Mouse (Mus musculus): Measurements from ENCODE around the gene Ubc. TPM values are rescaled to one million over a fixed set of nuclear protein-coding genes. Genes with fewer than 3 reads are reported as not detected.
A peak's percentile ranks its signal among the peaks of the same experiment; 100 is the strongest.

Gene Ubc
- polyA plus RNA-seq, 1 experiment from 2014 or later, result 967 TPM

GRCm38 (mm10) chr5:125368156-125368555, 21.8 kb downstream of the Ubc start:
- WGBS, result 79% methylated on average over 5 of the region's 5 CpGs
- Histone ChIP-seq H3K27ac (no peak overlapping the region), H3K27me3 (ENCODE audit: poor library complexity, severe bottlenecking) (no peaks in the 10 kb centered on the region), H3K9me3 (no peaks in the 10 kb centered on the region), H3K4me3 (no peak overlapping the region), H3K4me1 (no peaks in the 10 kb centered on the region), H3K36me3 (replicated peaks) (no peaks in the 10 kb centered on the region)
- no peak for DNase-seq (ENCODE audit: extremely low spot score, low spot score)

- WGBS, result 84% methylated on average over 4 of the region's 4 CpGs
- H3K27me3 ChIP-seq (ENCODE audit: poor library complexity, severe bottlenecking), result no peaks in the 10 kb centered on the region
- no peak for DNase-seq (ENCODE audit: extremely low spot score, low spot score)
Observed at GRCm38 (mm10) chr5:125364851-125365429, 25.1 kb downstream of the Ubc start.

GRCm38 (mm10) chr5:125363894-125364293, 26.1 kb downstream of the Ubc start:
- no peaks in the 10 kb centered on the region for H3K27me3 ChIP-seq (ENCODE audit: poor library complexity, severe bottlenecking)
- H3K9me3 ChIP-seq, result no peaks in the 10 kb centered on the region
- peaks cover 9% of the 10 kb centered on the region for H3K4me1 ChIP-seq
- no peak overlapping the region for H3K27ac ChIP-seq
- H3K4me3 ChIP-seq, result no peak overlapping the region
- no peak for DNase-seq (ENCODE audit: extremely low spot score, low spot score)
- WGBS, result 91% methylated on average over 7 of the region's 7 CpGs
- no peaks in the 10 kb centered on the region for H3K36me3 ChIP-seq (replicated peaks)

More at GRCm38 (mm10) chr5:125364851-125365429, 25.1 kb downstream of the Ubc start:
- Histone ChIP-seq H3K4me1 (peaks cover 9% of the 10 kb centered on the region), H3K27ac (no peak overlapping the region), H3K9me3 (no peaks in the 10 kb centered on the region), H3K36me3 (replicated peaks) (no peaks in the 10 kb centered on the region), H3K4me3 (no peak overlapping the region)

GRCm38 (mm10) chr5:125360981-125361510, 29.0 kb downstream of the Ubc start:
- Histone ChIP-seq H3K9me3 (no peaks in the 10 kb centered on the region), H3K27ac (peak overlapping the region; percentile 36; the same call in 1 of the 2 replicates), H3K4me1 (peaks cover 9% of the 10 kb centered on the region), H3K4me3 (no peak overlapping the region), H3K27me3 (ENCODE audit: poor library complexity, severe bottlenecking) (no peaks in the 10 kb centered on the region), H3K36me3 (replicated peaks) (no peaks in the 10 kb centered on the region)
- WGBS, result 56% methylated on average over 16 of the region's 16 CpGs
- no peak for DNase-seq (ENCODE audit: extremely low spot score, low spot score)

- no peak overlapping the region for H3K4me3 ChIP-seq
- no peak for DNase-seq (ENCODE audit: extremely low spot score, low spot score)
- H3K9me3 ChIP-seq, result no peaks in the 10 kb centered on the region
- peaks cover 11% of the 10 kb centered on the region for H3K4me1 ChIP-seq
- no peaks in the 10 kb centered on the region for H3K27me3 ChIP-seq (ENCODE audit: poor library complexity, severe bottlenecking)
- 43% methylated on average over 9 of the region's 9 CpGs for WGBS
- H3K27ac ChIP-seq, result peak overlapping the region; percentile 36; the same call in 1 of the 2 replicates
- H3K36me3 ChIP-seq (replicated peaks), result no peaks in the 10 kb centered on the region
Observed at GRCm38 (mm10) chr5:125360566-125360965, 29.4 kb downstream of the Ubc start.

GRCm38 (mm10) chr5:125358270-125358608, 31.8 kb downstream of the Ubc start:
- DNase-seq (ENCODE audit: extremely low spot score, low spot score), result no peak
- Histone ChIP-seq H3K4me3 (no peak overlapping the region), H3K27ac (no peak overlapping the region), H3K4me1 (peaks cover 20% of the 10 kb centered on the region), H3K27me3 (ENCODE audit: poor library complexity, severe bottlenecking) (no peaks in the 10 kb centered on the region), H3K36me3 (replicated peaks) (no peaks in the 10 kb centered on the region), H3K9me3 (peaks cover 2% of the 10 kb centered on the region; the same call in 1 of the 2 replicates)
- WGBS, result 86% methylated on average over 5 of the region's 5 CpGs

- Histone ChIP-seq H3K27me3 (ENCODE audit: poor library complexity, severe bottlenecking) (no peaks in the 10 kb centered on the region), H3K36me3 (replicated peaks) (no peaks in the 10 kb centered on the region), H3K4me1 (peaks cover 20% of the 10 kb centered on the region), H3K4me3 (no peak overlapping the region), H3K9me3 (peaks cover 7% of the 10 kb centered on the region; the same call in 1 of the 2 replicates), H3K27ac (no peak overlapping the region)
- no peak for DNase-seq (ENCODE audit: extremely low spot score, low spot score)
- WGBS, result 91% methylated on average over 12 of the region's 12 CpGs
Observed at GRCm38 (mm10) chr5:125357543-125358269, 32.3 kb downstream of the Ubc start.

GRCm38 (mm10) chr5:125355650-125356049, 34.4 kb downstream of the Ubc start:
- no peak overlapping the region for H3K4me3 ChIP-seq
- no peaks in the 10 kb centered on the region for H3K27me3 ChIP-seq (ENCODE audit: poor library complexity, severe bottlenecking)
- peaks cover 8% of the 10 kb centered on the region; the same call in 1 of the 2 replicates for H3K9me3 ChIP-seq
- peaks cover 20% of the 10 kb centered on the region for H3K4me1 ChIP-seq
- H3K36me3 ChIP-seq (replicated peaks), result no peaks in the 10 kb centered on the region
- no peak for DNase-seq (ENCODE audit: extremely low spot score, low spot score)
- H3K27ac ChIP-seq, result no peak overlapping the region
- 62% methylated on average over 7 of the region's 7 CpGs for WGBS

- 0 out of 2 replicates have a peak overlapping the region, but pooled peaks have one; percentile 44 for H3K27ac ChIP-seq
Observed at GRCm38 (mm10) chr5:125354885-125355492, 35.0 kb downstream of the Ubc start.

GRCm38 (mm10) chr5:125352781-125353294, 37.2 kb downstream of the Ubc start:
- H3K4me3 ChIP-seq, result no peak overlapping the region
- no peak overlapping the region for H3K27ac ChIP-seq
- H3K36me3 ChIP-seq (replicated peaks), result no peaks in the 10 kb centered on the region
- no peak for DNase-seq (ENCODE audit: extremely low spot score, low spot score)
- no peaks in the 10 kb centered on the region for H3K27me3 ChIP-seq (ENCODE audit: poor library complexity, severe bottlenecking)
- WGBS, result 95% methylated on average over 5 of the region's 5 CpGs
- peaks cover 20% of the 10 kb centered on the region for H3K4me1 ChIP-seq
- H3K9me3 ChIP-seq, result peaks cover 8% of the 10 kb centered on the region; the same call in 1 of the 2 replicates

More at GRCm38 (mm10) chr5:125354885-125355492, 35.0 kb downstream of the Ubc start:
- H3K4me1 ChIP-seq, result peaks cover 17% of the 10 kb centered on the region
- H3K36me3 ChIP-seq (replicated peaks), result no peaks in the 10 kb centered on the region
- 64% methylated on average over 7 of the region's 7 CpGs for WGBS
- no peak for DNase-seq (ENCODE audit: extremely low spot score, low spot score)
- H3K27me3 ChIP-seq (ENCODE audit: poor library complexity, severe bottlenecking), result no peaks in the 10 kb centered on the region
- peaks cover 8% of the 10 kb centered on the region; the same call in 1 of the 2 replicates for H3K9me3 ChIP-seq
- H3K4me3 ChIP-seq, result no peak overlapping the region

GRCm38 (mm10) chr5:125351939-125352338, 38.1 kb downstream of the Ubc start:
- no peak overlapping the region for H3K27ac ChIP-seq
- no peak for DNase-seq (ENCODE audit: extremely low spot score, low spot score)
- peaks cover 8% of the 10 kb centered on the region; the same call in 1 of the 2 replicates for H3K9me3 ChIP-seq
- peaks cover 20% of the 10 kb centered on the region for H3K4me1 ChIP-seq
- H3K36me3 ChIP-seq (replicated peaks), result no peaks in the 10 kb centered on the region
- H3K4me3 ChIP-seq, result no peak overlapping the region
- no peaks in the 10 kb centered on the region for H3K27me3 ChIP-seq (ENCODE audit: poor library complexity, severe bottlenecking)
- 90% methylated on average over 5 of the region's 5 CpGs for WGBS

GRCm38 (mm10) chr5:125351057-125351456, 38.9 kb downstream of the Ubc start:
- no peak overlapping the region for H3K27ac ChIP-seq
- whole genome bisulfite sequencing, result 84% methylated on average over 8 of the region's 8 CpGs
- H3K36me3 ChIP-seq (replicated peaks), result no peaks in the 10 kb centered on the region
- H3K27me3 ChIP-seq (ENCODE audit: poor library complexity, severe bottlenecking), result no peaks in the 10 kb centered on the region
- H3K4me3 ChIP-seq, result no peak overlapping the region
- peaks cover 8% of the 10 kb centered on the region; the same call in 1 of the 2 replicates for H3K9me3 ChIP-seq
- H3K4me1 ChIP-seq, result peaks cover 20% of the 10 kb centered on the region
- DNase-seq (ENCODE audit: extremely low spot score, low spot score), result no peak
